Mouse (Mus musculus) layer of hippocampus, postnatal 25 days (tissue): Measurements from ENCODE around the gene Mbd4. TPM values are rescaled to one million over a fixed set of nuclear protein-coding genes. Genes with fewer than 3 reads are reported as not detected.
"Not testable (repeated sequence)": the region's sequence is repeated elsewhere in the genome, so short reads cannot be mapped to it uniquely, and the experiment has no call there.

Source experiments
- DNase-seq, 2 experiments: peaks; one replicate each; pipeline ENCODE4 v3.0.0; 2022; ENCODE audit warnings: mixed read lengths in 2 of 2, low spot score in 1 of 2; ENCODE audit errors: extremely low spot score in 1 of 2
- total RNA-seq, 2 experiments: library from RNA; stranded (reverse); gene quantifications; 2 replicates each; pipeline ENCODE4 v1.2.3; 2021

Gene Mbd4
- total RNA-seq = 1 to 10 TPM; 5.8 to 6.1 TPM

GRCm38 (mm10) chr6:115853091-115853813 lies at the start of gene Mbd4, which contains the start of gene Ift122:
TSS of gene Mbd4 (minus strand) at chr6:115853371.
TSS of gene Ift122 (plus strand) at chr6:115853470.
- peak; percentile 86 to 87 for DNase-seq

GRCm38 (mm10) chr6:115902545-115902944 lies 49.4 kb upstream of the Mbd4 start:
- DNase-seq = no peak

DNA sequence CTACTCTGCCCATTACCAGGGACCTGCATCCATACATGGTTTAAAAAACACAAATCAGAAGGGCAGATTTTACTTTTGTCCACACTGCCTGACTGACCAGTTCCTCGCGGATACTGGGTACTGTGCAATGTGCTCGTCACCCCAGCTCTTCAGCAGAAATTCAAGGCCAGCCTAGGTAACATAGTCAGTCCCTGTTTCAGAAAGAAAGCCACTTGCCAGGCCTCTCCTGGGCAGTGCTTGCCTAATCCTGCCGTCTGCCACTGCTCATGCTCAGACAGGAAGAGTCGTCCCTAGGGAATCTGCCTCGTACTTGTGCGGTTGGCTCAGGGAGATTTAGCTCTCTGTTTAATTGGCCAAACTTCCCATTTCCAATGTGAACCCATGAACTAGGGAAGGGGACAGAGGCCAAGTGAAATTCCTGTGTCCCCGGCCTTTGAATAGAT lies 48.3 kb upstream of the Mbd4 start:
- DNase-seq = no peak

GRCm38 (mm10) chr6:115901062-115901461 lies 47.9 kb upstream of the Mbd4 start:
- peak; percentile 37 to 80 for DNase-seq

GRCm38 (mm10) chr6:115897926-115898520 lies 44.9 kb upstream of the Mbd4 start:
- no peak for DNase-seq

GRCm38 (mm10) chr6:115897117-115897516 lies 43.9 kb upstream of the Mbd4 start:
- DNase-seq = no peak

DNA sequence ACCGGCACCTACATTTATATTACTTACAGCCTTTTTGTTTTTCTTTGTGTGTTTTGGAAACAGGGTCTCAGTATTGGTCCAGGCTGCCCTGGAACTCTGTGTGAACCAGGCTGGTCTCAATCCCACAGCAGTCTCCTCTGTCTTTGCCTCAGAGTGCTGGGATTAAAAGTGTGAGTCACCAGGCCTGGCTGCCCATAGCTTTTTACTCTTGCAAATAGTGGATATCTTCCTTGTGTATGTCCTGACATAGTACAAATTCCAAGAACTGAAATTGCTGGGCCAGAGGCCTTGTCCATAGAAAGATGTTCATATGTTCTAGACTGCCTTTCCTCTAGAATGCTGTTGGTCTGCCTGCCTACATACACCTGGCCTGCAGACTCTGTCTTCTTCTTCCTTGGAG lies 43.2 kb upstream of the Mbd4 start:
- no peak for DNase-seq

GRCm38 (mm10) chr6:115892363-115892762 lies 39.2 kb upstream of the Mbd4 start:
- no peak for DNase-seq

DNA sequence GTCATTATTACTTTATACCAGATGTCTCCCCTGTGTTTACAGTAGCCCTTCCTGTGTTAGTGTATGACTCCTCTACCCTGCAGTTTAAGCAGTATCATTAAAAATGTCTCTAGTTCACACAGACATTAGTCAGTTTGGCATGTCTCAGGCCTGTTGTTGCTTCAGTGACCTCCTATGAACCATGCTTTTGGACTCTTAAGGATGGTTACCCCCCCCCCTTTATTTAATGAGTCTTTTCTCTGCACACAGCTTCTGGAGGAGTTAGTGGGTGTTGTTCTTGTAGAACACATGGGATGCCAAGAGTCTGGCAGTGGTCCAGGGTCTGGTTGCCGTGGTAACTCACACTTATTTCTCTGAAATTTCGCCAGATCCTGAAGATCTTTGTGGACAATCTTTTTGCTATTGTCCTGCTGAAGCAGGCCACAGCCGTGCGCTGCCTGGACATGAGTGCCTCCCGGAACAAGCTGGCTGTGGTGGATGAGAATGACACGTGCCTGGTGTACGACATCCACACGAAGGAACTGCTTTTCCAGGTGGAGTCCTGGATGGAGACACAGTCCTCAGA lies 38.4 kb upstream of the Mbd4 start:
- DNase-seq = peak; percentile 52 to 73

- DNase-seq = peak; percentile 34 to 36
Measured at GRCm38 (mm10) chr6:115891061-115891460, 37.9 kb upstream of the Mbd4 start.

GRCm38 (mm10) chr6:115890601-115891000 lies 37.4 kb upstream of the Mbd4 start:
- no peak for DNase-seq

- DNase-seq = no peak
Measured at GRCm38 (mm10) chr6:115888296-115888695, 35.1 kb upstream of the Mbd4 start.

DNA sequence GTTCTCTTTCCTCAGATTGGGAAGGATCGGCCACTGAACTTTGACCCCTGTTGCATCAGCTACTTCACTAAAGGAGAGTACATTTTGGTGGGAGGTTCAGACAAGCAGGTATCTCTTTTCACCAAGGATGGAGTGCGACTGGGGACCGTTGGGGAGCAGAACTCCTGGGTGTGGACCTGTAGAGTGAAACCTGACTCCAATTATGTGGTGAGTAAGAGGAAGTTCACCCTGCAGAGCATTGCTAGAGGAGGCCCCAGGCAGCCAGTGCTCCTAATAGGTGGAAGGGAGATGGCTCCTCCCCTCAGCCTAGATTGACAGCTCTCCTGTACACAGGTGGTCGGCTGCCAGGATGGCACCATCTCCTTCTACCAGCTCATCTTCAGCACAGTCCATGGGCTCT lies 33.7 kb upstream of the Mbd4 start:
- DNase-seq = no peak

DNA sequence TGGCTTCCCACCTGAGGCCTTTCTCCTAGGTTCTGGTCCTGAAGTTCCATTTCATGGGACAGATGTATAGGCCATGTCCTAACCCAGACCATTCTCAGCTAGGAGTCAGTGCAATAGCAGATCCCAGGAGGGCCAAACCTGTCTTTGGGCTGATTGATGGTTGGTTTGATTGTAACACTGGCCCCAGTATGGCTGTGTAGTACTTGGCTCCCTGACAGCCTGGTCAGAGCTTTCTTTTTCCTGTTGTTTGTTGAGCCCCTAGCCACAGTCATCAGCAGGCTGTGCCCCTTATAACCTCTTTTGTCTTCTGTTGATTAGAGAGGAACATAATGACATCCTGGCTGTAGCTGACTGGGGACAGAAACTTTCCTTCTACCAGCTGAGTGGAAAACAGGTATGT lies 30.8 kb upstream of the Mbd4 start:
- no peak for DNase-seq

- DNase-seq = no peak
Measured at GRCm38 (mm10) chr6:115880751-115881150, 27.6 kb upstream of the Mbd4 start.

- DNase-seq = no peak
Measured at GRCm38 (mm10) chr6:115879736-115880135, 26.6 kb upstream of the Mbd4 start.

DNA sequence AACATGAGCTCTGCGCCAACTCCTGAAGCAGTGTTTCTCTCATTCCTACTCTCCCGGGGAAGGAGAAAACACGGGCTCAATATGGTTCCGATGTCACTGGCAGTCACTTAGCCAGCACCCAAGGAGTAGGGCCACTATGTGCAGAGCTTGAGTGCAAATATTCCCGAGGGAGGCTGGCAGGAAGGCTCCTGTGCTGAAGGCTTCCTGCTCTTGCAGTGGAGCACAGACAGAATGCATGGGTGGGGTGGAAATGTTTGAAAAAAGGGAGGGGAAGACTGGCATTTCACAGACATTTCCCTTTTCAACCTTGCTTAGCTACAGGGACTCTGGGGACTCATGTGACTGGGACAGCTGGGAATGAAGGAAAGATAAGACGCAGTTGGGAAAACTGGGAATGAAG lies 25.5 kb upstream of the Mbd4 start:
- DNase-seq = no peak

DNA sequence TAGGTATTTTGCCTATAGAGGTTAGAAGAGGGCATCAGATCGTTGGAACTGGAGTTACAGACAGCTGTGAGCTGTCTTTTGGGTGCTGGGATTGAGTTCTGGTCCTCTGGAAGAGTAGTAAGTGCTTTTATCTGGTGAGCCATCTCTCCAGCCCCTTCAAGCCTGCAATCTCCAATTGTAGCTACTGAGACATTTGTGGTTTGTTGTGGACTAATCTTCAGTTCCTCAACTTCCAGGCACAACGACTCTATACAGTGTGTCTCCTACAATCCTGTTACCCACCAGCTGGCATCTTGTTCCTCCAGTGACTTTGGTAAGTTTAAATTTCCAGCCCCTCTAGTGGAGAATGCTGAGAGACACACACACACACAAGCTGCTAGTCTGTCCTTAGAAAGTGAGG lies 24.1 kb upstream of the Mbd4 start:
- DNase-seq = no peak

- not testable (repeated sequence) for DNase-seq
Measured at GRCm38 (mm10) chr6:115871318-115871717, 18.1 kb upstream of the Mbd4 start.

GRCm38 (mm10) chr6:115867157-115867556 lies 14.0 kb upstream of the Mbd4 start:
- not testable (repeated sequence) for DNase-seq

DNA sequence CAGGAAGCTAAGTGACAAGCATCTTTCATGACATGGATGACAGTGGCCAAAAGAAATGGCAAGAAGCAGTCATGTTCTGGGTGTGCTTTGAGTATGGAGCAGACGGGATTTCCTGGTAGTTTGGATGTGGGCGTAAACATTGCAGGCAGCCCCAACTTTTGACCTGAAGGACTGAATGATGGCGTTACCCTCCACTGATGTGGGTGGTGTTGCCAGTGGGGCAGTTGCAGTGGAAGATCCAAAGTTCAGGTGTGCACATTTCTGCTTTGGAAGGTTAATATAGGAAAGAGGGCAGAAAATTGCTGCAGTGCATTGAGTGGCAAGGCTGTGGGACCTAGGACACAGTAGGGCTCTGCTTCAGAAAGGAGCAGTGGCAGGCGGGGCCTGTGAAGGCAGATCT lies 12.1 kb upstream of the Mbd4 start:
- DNase-seq = no peak

- no peak for DNase-seq
Measured at GRCm38 (mm10) chr6:115863340-115863841, 10.2 kb upstream of the Mbd4 start.
